Mouse (Mus musculus) ovary, postnatal 14 days (tissue): ENCODE results near the gene Foxq1.

Experiments used
- DNase-seq: peaks from one replicate; pipeline ENCODE4 v3.0.0; 2022; ENCODE audit warnings: low spot score

Gene Foxq1

DNA sequence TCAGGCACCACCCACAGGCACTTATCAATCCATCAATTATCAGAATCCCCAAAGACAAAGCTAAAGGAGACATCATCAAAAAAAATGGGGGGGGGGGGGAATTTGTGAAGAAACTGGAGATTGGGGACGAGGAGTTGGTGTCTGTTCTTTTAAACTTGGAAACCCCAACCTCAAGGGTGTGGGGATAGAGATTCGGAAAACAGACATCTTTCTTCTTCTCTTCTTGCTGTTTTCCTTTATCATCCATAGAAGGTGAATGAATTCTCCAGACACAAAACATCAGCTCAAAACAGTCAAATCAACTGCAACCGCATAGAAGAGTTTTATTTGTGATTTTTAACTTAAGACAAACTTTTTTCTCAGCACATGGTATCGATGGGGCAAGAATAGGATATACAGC is at the start of gene Foxq1:
Gene Foxq1 (plus strand): TSS at position 301 of the 400 bp plus-strand sequence.
- no peak for DNase-seq

DNA sequence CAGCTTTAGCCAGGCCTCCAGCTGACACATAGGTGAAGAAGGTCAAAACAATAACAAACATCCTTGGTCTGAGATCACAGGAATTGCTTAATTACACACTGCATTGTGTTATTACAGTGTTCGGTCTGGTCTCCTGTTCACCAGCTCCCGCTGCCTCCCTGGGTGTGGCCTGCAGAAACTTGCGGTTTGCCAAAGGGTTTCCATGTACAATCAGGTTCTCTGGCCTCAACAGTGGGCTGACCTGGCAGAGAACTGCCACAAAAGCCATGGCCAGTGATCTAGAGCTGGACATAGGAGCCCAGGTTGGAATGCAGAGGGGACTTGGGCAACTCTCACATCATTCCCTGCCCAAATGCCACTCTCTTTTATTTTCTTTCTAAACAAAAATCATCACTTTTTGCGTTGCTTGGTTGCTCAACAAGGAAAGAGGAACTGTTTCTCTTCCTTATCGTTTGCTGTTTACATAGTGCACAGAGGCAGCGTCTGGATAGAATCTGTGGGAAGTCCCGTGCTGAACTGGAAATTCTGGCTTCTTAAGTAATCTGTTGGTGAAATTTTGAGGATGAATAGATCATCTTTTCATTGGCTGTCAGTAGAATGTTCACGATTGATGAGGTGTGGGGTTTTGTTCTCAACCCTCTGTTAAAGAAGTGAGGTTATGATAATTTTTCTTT is 49.3 kb upstream of the Foxq1 start:
- DNase-seq = no peak

DNA sequence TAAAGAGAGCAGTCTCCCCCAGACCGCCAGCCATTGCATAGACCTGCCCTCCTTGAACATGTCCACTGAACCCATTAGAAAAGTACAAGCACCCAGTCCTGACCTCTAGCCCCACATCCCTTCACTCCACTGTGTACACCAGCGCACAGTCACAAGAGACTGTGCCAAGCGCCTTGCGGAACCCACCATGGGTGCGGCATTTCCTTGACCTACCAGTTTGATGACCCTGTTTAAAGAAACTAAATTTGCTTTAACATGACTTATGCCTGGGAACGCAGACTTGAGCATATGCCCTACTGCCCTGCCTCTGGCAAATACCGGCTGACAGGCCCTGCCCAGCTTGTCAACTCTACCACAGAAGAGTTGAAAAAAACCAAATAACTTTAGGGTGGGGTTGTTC is 40.7 kb upstream of the Foxq1 start:
- DNase-seq = no peak

DNA sequence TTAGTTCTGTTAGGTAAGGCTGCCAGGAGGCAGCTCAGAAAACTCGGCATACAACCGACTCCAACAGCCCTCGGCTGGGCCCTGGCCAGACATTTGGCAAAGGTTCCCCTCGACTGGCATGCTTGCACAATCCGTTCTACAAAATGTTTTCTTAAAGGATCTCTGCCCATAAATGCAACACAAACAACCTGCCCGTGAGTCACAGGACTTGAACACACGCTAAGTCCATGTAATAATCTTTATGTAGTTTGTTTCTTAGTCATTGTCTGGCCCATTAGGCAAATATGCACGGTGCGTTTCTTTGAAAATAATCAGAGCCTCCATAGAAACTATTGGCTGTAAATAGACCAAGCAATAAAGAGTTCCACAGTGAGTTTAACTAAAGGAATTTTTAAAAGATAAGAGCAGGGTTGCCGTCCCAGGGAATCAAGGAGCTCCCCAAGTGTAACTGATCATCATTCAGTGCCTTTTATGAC is 37.5 kb upstream of the Foxq1 start:
- peak; percentile 36 for DNase-seq

DNA sequence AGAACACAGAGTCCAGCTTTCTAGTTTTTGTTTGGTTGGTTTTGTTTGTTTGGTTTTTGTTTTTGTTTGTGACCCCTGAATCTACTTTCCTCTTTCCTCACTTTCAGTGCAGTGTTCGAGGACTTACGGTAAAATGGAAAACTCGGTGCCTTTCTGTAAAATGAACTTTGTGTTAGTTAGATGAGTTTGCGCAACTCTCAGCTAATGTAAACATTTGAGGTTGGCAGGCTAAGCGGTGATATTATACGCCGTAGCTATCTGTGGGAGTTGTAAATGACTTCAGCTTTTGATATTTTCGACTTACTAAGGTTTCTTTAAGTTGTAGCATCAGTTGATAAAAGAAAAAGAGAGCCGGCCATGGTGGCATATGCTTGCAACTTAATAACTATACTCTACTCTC is 37.0 kb upstream of the Foxq1 start:
- no peak for DNase-seq

DNA sequence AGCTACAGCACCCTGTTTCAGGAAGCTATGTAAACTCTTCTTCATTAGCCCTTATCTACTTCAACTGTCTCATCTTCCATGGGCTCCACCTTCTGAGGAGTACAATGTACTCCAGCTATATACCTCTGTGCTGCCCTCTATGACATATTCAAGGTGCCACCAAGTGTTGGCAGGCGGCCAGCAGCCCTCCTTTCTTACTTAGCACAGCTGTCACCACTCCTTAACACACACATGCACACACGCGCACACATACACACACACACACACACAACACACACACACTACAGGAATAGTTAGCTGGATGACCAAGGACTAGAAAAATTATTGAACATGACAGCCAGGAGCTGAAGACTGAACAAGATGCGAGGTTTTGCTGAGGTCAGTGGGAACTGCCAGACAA is 31.0 kb upstream of the Foxq1 start:
- DNase-seq = no peak

DNA sequence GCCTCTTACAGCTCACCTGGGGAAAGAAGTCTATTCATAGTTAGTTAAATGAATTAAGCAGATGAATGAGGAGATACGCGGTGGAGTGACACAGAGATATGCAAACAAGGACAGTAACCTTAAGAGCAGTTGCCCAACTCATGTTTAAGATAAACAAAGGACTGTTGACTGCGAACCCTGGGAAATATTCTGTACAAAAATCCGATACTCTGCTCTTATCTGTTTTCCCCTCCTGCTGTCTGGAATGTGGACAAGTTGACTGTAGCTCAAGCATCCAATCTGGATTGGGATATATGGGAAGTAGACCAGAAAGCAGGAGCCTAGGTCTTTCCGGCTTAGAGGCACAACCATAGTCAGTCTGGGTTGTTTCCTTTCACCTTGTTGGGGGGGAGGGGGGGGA is 24.7 kb upstream of the Foxq1 start:
- DNase-seq = no peak

DNA sequence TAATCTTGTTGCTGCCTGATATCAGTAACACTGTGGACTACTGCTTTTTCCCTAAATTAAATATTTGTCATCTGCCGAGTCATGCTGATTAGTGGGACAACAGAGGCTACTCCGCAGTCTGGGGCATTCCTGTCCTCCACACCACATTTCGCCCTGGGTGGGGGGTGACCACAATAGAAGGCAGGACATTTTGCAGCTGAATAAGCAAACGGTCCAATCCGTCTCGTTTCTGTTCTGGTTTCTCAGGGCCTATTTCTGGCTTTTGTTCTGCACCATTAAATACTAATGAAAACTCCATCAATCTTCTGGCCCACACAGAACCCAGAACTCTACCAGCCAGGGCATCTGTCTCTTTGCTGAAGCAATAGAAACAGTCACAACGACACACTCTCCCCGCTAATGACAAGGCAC is 24.3 kb upstream of the Foxq1 start:
- no peak for DNase-seq

DNA sequence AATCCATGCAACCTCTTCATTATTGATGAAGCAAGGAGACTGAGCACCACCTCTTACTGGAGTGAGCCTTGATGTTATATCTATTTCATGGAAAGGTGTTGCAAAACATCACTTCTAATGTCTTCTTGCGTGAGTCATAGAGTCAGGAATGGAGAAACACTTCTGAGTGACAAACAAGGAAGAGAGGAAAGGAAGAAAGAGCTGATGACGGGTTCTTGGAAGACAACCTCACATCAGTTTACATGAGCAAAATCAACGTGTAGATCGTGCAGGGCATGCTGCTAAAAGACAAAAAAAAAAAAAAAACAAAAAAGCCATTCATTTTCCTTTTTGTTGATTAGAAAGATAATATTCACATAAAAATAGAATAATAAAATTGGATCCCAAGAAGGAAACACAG is 21.2 kb upstream of the Foxq1 start:
- DNase-seq = no peak

DNA sequence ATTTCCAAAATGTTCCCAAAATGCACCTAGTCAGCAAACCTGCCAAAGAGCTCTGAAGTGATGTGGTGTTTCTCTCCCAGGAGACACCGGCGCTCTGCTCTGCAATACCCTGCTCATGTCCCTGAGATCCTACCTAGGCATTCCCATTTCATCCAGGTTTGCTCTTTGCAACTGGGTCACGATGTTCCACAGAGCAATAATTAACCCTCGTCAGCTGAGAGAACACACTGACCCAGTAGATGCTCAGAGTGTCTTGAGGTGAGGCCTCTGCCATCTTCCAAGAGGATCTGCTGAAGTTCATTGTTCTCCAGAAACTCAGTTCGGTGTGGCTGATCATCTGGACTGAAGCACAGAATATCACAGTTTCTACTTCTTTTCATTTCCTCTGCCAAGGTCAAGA is 12.9 kb upstream of the Foxq1 start:
- no peak for DNase-seq

DNA sequence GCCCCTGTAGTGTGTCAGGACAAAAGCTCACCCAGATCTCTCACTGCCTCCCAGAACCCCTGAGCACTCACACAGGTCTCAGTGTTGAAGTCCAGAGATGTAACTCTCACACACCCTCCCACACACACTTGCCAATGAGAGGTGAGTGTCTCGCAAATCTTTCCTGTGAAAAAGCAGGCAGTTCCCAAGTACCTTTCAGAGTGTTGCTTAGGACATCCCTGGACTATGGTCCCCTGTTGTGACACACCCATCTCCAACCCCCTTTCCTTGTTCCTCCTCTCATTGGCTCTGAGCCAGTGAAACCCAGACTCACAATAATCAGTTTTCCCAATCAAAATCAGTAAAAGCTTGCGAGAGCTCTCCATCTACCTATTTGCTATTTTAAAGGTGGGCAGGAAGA is 9.2 kb upstream of the Foxq1 start:
- DNase-seq = no peak

DNA sequence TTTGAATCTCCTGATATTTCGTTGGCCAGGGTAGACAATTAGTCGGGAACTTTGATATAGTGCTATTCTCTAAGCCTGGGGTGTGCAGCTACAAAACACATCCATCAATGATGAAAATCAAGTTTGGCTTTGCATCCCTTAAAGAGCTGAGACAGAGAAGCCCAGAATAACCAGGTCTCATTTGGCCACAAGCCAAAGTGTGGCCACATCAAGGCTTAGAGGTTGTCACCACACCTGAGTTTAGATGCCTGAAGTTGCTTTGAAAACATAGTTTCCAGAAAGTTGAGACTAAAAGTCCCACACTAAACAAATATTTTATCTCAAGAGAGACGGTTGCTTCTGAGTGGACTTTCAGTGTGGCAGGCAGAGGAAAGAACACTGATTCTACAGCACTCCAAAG is 8.7 kb upstream of the Foxq1 start:
- DNase-seq = no peak

DNA sequence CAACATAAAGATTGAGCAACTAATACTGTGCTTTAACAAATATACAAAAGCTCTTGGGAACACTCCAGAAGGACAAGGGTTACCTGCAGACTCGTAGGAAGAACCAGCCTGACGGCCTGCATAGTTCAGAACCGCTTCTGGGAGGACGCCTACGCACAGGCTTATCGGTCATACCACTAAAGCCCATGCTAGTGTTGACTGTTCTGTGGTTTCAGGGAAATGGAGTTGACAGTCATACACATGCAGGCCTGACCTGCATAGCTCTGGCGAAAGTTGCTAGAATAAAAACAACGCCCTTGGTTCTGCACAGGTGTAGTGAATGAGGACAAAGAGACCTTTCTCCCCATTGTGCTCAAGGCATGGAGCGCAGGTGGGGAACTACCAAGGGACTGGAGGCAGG is 8.3 kb upstream of the Foxq1 start:
- DNase-seq = no peak

DNA sequence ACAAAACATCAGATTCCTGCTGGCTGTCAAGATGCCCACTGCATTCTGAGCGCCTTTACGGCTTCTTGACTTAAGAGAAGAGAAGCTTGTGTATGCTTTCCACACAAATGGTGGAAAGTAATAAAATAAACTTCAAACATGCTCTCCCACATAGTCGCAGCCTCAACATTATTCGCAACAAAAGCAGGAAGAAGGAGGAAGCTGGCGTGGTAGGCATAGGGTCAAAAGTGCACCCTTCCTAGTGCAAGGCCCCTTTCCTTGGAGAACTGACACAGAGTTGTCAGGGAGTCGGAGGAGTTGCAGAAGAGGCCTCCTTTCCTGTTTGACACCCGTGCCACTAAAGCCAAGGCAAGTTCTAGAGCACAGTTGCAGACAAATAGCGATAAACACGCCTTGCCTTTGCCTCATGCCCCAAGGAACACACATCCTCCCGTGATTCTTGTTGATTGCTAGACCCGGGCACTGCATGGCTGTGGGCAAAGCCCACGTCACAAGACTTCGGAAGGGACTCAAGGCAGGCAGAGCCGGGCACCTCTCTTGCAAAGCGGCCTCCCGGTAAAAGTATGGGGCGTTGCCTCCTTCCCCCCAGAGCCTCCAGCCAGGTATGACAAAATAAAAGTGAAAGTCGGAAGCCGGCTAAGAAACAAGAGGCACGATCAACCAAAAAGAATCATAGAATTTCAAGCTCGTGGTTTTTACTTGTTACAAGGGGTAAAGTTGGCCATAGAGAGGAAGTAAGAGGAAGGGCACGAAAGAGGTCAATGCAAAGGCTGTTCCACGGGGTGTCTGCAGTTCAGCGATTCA is 1.2 kb downstream of the Foxq1 start:
- no peak for DNase-seq

DNA sequence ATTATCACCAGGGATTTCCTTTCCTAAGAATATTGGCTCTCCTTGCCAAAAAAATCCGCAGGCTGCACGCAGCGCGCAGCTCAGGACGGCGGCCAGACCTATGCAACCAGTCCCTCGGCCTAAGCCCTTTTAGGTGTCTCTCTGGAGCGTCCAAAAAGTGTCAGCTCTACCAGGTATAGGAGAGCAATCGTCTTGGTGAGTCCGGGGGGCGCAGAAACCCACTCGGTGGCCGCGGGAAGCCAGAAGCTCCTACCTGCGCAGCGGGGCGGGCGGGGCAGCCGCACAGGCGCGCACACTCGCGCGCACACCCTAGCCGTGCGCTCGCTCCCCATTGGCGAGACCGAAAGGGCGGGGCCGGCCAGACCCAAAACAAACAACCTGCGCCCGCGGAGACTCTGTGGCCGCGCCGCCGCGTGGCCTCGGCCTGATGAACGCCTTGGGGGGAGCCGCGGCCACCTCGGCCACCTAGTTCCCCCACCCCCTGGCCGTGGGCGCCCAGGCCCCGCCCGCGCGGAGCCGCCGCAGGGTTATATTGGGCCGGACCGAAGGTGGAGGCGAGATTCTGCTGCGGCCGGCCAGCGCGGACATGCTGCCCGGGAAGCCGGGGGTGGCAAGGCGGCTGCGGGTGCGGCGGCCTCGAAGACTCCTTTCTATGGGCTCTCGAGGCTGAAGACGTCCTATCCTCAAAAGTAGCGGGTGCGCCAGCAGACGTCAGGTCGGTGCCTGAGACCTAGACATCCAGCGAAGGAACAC is 2.0 kb downstream of the Foxq1 start:
- peak; percentile 45 for DNase-seq

DNA sequence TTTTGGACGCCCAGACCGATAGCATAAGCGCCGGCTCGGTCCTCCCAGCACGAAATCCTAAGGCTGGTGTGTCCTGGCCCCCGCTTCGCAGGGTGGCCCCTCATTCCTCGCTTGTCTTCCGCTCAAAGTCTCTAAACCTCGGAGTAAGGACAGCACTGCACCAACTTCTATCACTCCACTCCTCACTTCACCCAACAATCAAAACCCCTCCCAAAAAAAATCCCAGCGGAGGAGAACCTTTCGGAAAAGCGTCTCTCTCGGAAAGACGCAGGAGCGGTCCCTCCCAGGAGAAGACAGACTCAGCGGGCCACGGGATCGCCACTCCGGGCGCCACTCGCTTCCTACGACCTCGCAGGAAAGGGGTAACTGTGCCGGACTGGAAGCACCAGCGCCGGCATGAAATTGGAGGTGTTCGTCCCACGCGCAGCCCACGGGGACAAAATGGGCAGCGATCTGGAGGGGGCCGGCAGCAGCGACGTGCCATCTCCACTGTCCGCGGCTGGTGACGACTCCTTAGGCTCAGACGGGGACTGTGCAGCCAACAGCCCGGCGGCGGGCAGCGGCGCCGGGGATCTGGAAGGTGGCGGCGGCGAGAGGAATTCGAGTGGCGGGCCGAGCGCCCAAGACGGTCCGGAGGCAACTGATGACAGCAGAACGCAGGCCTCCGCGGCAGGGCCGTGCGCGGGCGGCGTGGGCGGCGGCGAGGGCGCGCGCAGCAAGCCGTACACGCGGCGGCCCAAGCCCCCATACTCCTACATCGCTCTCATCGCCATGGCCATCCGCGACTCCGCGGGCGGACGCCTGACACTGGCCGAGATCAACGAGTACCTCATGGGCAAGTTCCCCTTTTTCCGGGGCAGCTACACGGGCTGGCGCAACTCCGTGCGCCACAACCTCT is 2.8 kb downstream of the Foxq1 start, which contains the start of gene A530084C06Rik:
Gene A530084C06Rik (minus strand): TSS at position 813 of the 898 bp plus-strand sequence.
- no peak for DNase-seq

DNA sequence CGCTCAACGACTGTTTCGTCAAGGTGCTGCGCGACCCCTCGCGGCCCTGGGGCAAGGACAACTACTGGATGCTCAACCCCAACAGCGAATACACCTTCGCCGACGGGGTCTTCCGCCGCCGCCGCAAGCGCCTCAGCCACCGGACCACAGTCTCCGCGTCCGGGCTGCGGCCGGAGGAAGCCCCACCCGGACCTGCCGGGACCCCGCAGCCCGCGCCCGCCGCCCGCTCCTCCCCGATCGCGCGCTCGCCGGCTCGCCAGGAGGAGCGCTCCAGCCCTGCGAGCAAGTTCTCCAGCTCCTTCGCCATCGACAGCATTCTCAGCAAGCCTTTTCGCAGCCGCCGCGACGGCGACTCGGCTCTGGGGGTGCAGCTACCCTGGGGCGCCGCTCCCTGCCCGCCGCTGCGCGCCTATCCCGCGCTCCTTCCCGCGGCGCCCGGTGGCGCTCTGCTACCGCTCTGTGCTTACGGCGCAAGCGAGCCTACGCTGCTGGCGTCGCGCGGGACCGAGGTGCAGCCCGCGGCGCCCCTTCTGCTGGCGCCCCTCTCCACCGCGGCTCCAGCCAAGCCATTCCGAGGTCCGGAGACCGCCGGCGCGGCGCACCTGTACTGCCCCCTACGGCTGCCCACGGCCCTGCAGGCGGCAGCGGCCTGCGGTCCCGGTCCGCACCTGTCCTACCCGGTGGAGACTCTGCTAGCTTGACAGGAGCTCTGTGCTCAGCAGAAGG is 3.6 kb downstream of the Foxq1 start:
- DNase-seq = peak; percentile 54

DNA sequence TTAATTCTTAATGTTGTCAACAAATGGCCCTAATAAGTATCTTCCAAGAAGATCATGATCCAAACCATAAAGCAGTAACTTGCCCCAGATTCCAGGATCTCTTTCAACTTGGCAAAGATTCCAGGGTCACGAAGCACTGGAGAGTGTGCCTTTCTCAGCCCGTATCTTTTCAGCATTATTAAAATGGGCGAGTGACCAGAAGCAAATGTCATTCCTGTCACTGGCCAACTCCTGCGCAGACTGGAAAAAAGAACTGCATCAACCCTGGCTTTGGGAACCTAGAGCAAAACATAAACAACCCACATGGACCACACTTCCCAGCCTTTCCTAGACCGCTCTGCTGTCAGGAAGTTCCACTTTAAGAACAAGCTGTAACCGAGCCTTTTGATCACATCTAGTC is 8.5 kb downstream of the Foxq1 start:
- no peak for DNase-seq

DNA sequence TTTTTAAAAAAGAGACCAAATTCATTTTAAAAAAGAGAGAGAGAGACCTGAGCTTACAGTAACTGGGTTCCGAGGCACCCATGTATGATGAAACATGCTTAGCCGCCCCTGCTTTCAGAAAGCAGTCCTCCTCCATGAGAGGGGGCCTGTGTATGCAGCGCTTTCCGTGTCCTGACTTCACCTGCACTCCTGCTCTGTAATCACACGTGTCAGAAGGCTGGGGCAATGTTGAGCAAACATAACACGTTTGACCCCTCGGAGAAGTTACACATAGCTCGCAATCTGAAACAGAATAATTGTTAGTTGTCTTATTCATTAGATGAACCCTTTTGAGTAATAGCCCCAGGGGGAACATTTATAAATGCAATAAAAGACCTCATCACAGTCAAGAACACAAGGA is 11.2 kb downstream of the Foxq1 start:
- no peak for DNase-seq

DNA sequence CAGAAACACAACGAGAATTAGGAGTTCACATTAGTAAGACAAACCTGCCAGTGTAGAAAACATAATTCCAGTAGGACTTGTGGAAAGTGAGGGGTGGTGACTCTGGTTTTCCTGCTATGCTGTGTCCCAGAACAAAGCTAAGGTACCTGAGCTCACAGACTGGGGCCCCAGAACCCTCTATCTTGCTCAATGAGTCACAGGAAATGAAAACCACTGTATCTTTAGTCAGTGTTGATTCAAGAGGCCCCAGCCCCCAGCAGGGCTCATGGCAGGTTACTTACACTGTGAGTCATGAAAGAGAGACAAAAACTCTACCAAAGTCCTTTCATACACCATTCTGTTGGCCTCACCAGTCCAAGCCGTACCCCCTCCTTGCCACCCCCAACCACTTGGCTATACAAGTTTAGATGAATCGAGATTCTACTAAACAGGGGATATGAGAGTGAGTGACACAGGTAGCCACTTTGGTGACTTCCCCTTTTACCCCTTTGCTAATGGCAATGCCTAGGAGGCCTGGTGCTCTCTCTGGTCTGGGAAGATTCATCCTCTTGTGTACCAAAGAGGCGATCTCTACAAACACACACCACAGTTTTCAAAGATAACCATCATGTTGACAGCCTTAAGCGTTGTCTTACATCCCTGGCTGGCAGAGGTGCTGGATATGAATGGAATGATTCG is 11.8 kb downstream of the Foxq1 start:
- no peak for DNase-seq
